Mouse (Mus musculus): Measurements from ENCODE around the gene Csad. TPM values are rescaled to one million over a fixed set of nuclear protein-coding genes. Genes with fewer than 3 reads are reported as not detected.

The Csad gene
- total and polyA plus RNA-seq, 2 experiments from 2014 or later = 30.3 to 32.8 TPM

- H3K9ac ChIP-seq (replicated peaks; ENCODE audit: low read length, poor library complexity, severe bottlenecking) = no peak overlapping the region
- no peaks in the 10 kb centered on the region for H3K27me3 ChIP-seq (ENCODE audit: insufficient read depth, low read length)
- ATAC-seq (ENCODE audit: low FRiP score) = no peak
- 80% methylated on average over 4 of the region's 4 CpGs for WGBS
- no peak for TF ChIP-seq CTCF (IDR thresholded peaks at IDR 0.05)
- H3K4me1 ChIP-seq (ENCODE audit: insufficient read depth, low read length) = no peaks in the 10 kb centered on the region
- H3K36me3 ChIP-seq (ENCODE audit: insufficient read depth, low read length) = no peaks in the 10 kb centered on the region
- no peak overlapping the region for H3K27ac ChIP-seq (ENCODE audit: low read depth, low read length)
- H3K4me3 ChIP-seq (ENCODE audit: low read depth, low read length) = no peak overlapping the region
- H3K4me2 ChIP-seq (ENCODE audit: low read depth, low read length, poor library complexity, severe bottlenecking) = no peak overlapping the region
- no peak for DNase-seq (ENCODE audit: low spot score)
- no peaks in the 10 kb centered on the region for H3K9me3 ChIP-seq (ENCODE audit: low read length)
These were observed 5.7 kb downstream of the Csad start for GRCm38 (mm10) chr15:102198841-102199240.

- DNase-seq (ENCODE audit: low spot score) (no peak), ATAC-seq (ENCODE audit: low FRiP score) (no peak)
- Histone ChIP-seq H3K4me3 (ENCODE audit: low read depth, low read length) (no peak overlapping the region), H3K9me3 (ENCODE audit: low read length) (no peaks in the 10 kb centered on the region), H3K27me3 (ENCODE audit: insufficient read depth, low read length) (no peaks in the 10 kb centered on the region), H3K4me2 (ENCODE audit: low read depth, low read length, poor library complexity, severe bottlenecking) (no peak overlapping the region), H3K4me1 (ENCODE audit: insufficient read depth, low read length) (no peaks in the 10 kb centered on the region), H3K9ac (replicated peaks; ENCODE audit: low read length, poor library complexity, severe bottlenecking) (no peak overlapping the region), H3K36me3 (ENCODE audit: insufficient read depth, low read length) (no peaks in the 10 kb centered on the region), H3K27ac (ENCODE audit: low read depth, low read length) (no peak overlapping the region)
- WGBS = 92% methylated on average over 4 of the region's 4 CpGs
- no peak for TF ChIP-seq CTCF (IDR thresholded peaks at IDR 0.05)
These were observed 9.2 kb downstream of the Csad start for GRCm38 (mm10) chr15:102195373-102195772.

DNA sequence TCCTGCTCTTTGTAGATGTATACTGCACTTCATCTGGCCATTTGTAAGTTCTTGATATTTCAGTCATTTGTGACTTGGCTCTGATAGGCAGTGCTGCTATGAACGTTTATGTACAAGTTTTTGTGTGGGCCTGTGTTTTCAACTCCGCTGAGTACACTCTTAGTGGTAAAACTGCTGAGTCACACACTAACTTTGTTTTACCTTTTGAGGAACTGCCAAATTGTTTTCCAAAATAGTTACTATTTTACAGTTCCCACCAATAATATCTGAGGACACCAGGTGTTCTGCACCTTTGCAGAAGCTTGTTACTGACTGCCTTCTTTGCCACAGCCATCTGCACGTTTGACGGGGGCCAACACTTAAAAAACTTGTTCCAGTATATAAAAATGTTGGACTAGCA is 10.1 kb downstream of the Csad start:
- no peak for TF ChIP-seq CTCF (IDR thresholded peaks at IDR 0.05)
- H3K9ac ChIP-seq (replicated peaks; ENCODE audit: low read length, poor library complexity, severe bottlenecking) = no peak overlapping the region
- no peaks in the 10 kb centered on the region for H3K27me3 ChIP-seq (ENCODE audit: insufficient read depth, low read length)
- ATAC-seq (ENCODE audit: low FRiP score) (no peak), DNase-seq (ENCODE audit: low spot score) (no peak)
- no peaks in the 10 kb centered on the region for H3K36me3 ChIP-seq (ENCODE audit: insufficient read depth, low read length)
- no peaks in the 10 kb centered on the region for H3K9me3 ChIP-seq (ENCODE audit: low read length)
- no peaks in the 10 kb centered on the region for H3K4me1 ChIP-seq (ENCODE audit: insufficient read depth, low read length)
- WGBS = 88% methylated on average over 4 of the region's 4 CpGs
- no peak overlapping the region for H3K4me3 ChIP-seq (ENCODE audit: low read depth, low read length)
- H3K27ac ChIP-seq (ENCODE audit: low read depth, low read length) = no peak overlapping the region
- no peak overlapping the region for H3K4me2 ChIP-seq (ENCODE audit: low read depth, low read length, poor library complexity, severe bottlenecking)

GRCm38 (mm10) chr15:102193652-102194051 is 10.9 kb downstream of the Csad start:
- DNase-seq (ENCODE audit: low spot score) = no peak
- TF ChIP-seq CTCF (IDR thresholded peaks at IDR 0.05) = no peak
- WGBS = 84% methylated on average over 4 of the region's 4 CpGs
- H3K36me3 ChIP-seq (ENCODE audit: insufficient read depth, low read length) = no peaks in the 10 kb centered on the region
- H3K4me1 ChIP-seq (ENCODE audit: insufficient read depth, low read length) = no peaks in the 10 kb centered on the region
- H3K9me3 ChIP-seq (ENCODE audit: low read length) = no peaks in the 10 kb centered on the region
- no peak overlapping the region for H3K27ac ChIP-seq (ENCODE audit: low read depth, low read length)
- no peak for ATAC-seq (ENCODE audit: low FRiP score)
- no peak overlapping the region for H3K4me3 ChIP-seq (ENCODE audit: low read depth, low read length)
- no peaks in the 10 kb centered on the region for H3K27me3 ChIP-seq (ENCODE audit: insufficient read depth, low read length)
- no peak overlapping the region for H3K9ac ChIP-seq (replicated peaks; ENCODE audit: low read length, poor library complexity, severe bottlenecking)
- H3K4me2 ChIP-seq (ENCODE audit: low read depth, low read length, poor library complexity, severe bottlenecking) = no peak overlapping the region

DNA sequence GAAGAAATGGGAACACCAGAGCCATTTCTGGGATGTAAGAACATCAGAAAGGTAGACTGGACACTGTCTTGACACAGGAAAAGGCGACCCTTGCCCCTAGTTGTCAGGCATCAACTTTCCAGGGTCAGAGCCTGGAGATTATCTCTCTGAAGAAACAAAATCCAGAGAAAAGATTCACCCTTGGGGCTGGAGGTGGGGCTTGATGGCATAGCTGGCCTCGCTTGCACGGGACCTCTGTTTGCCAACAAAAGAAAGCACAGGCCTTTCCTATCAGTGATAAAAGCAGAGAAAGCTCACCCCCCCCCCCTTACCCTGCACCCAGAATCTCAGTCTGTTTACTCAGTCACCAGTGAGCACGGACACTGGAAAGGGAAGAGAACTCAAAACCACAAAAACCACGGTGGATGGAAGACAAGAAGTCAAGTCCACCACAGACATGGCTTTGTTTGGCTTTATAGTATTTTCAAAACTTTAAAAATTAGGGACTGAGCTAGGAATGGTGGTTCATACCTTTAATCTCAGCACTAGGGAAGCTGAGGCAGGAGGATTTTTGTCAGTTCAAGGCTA is 11.6 kb downstream of the Csad start:
- Histone ChIP-seq H3K27ac (ENCODE audit: low read depth, low read length) (no peak overlapping the region), H3K4me1 (ENCODE audit: insufficient read depth, low read length) (no peaks in the 10 kb centered on the region), H3K9ac (replicated peaks; ENCODE audit: low read length, poor library complexity, severe bottlenecking) (no peak overlapping the region), H3K36me3 (ENCODE audit: insufficient read depth, low read length) (no peaks in the 10 kb centered on the region), H3K4me3 (ENCODE audit: low read depth, low read length) (no peak overlapping the region), H3K4me2 (ENCODE audit: low read depth, low read length, poor library complexity, severe bottlenecking) (no peak overlapping the region), H3K27me3 (ENCODE audit: insufficient read depth, low read length) (no peaks in the 10 kb centered on the region), H3K9me3 (ENCODE audit: low read length) (no peaks in the 10 kb centered on the region)
- no peak for ATAC-seq (ENCODE audit: low FRiP score)
- TF ChIP-seq CTCF (IDR thresholded peaks at IDR 0.05) = no peak
- DNase-seq (ENCODE audit: low spot score) = no peak
- 64% methylated on average over 5 of the region's 5 CpGs for WGBS

- Histone ChIP-seq H3K4me1 (ENCODE audit: insufficient read depth, low read length) (no peaks in the 10 kb centered on the region), H3K9me3 (ENCODE audit: low read length) (no peaks in the 10 kb centered on the region), H3K9ac (replicated peaks; ENCODE audit: low read length, poor library complexity, severe bottlenecking) (no peak overlapping the region), H3K27ac (ENCODE audit: low read depth, low read length) (no peak overlapping the region), H3K4me3 (ENCODE audit: low read depth, low read length) (no peak overlapping the region), H3K4me2 (ENCODE audit: low read depth, low read length, poor library complexity, severe bottlenecking) (no peak overlapping the region), H3K36me3 (ENCODE audit: insufficient read depth, low read length) (no peaks in the 10 kb centered on the region), H3K27me3 (ENCODE audit: insufficient read depth, low read length) (no peaks in the 10 kb centered on the region)
- no peak for TF ChIP-seq CTCF (IDR thresholded peaks at IDR 0.05)
- DNase-seq (ENCODE audit: low spot score) (no peak), ATAC-seq (ENCODE audit: low FRiP score) (no peak)
- 82% methylated on average over 7 of the region's 7 CpGs for WGBS
These were observed 12.2 kb downstream of the Csad start for GRCm38 (mm10) chr15:102192271-102192812.

Measured in midbrain, postnatal 0 days (tissue).